Mouse (Mus musculus): ENCODE results near the gene Hdac9. TPM values are rescaled to one million over a fixed set of nuclear protein-coding genes. Genes with fewer than 3 reads are reported as not detected.

Hdac9 gene
- total and polyA plus RNA-seq, 2 experiments, result 0.56 to 1.6 TPM

DNA sequence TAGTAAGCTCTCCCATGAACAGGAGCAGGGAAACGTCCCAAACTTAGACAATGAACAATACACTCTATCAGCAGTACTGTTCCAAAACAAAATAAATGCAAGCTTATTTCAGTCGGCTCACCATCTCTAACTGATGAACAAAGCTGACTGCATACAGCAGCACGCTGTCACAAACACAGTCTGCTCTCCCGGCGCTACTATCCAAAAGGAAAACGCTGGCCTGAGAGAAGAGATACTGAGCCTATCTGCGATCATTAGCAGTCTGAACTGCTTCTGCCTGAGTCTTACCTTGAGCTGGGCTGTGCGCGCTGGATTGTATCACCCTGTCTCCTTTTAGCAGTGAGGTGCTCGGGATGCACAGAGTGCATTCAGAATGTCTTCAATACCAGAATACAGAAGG lies 299.1 kb downstream of the Hdac9 start:
- Histone ChIP-seq H3K79me2 (ENCODE audit: control insufficient read depth, insufficient read depth, low read length) (no peaks in the 10 kb centered on the region), H3K4me3 (ENCODE audit: insufficient read depth, low read depth, low read length) (no peak overlapping the region), H3K27me3 (ENCODE audit: control insufficient read depth, insufficient read depth, low read length) (no peaks in the 10 kb centered on the region; the same call in 1 of the 2 replicates), H3K9ac (ENCODE audit: low read depth, low read length) (no peak overlapping the region), H3K4me1 (ENCODE audit: control insufficient read depth, insufficient read depth, low read length) (no peaks in the 10 kb centered on the region), H3K27ac (replicated peaks; ENCODE audit: insufficient read depth, low read depth, low read length) (no peak overlapping the region), H3K36me3 (ENCODE audit: control insufficient read depth, insufficient read depth, low read length) (no peaks in the 10 kb centered on the region)
- TF ChIP-seq POLR2A (IDR thresholded peaks at IDR 0.05; ENCODE audit: extremely low read depth, insufficient read depth, low read length) (no peak), CTCF (IDR thresholded peaks at IDR 0.05; ENCODE audit: low read depth, low read length) (no peak)
- no peak for DNase-seq (ENCODE audit: extremely low read depth, low read depth, low spot score)
- WGBS, result 78% methylated on average over 10 of the region's 10 CpGs

- TF ChIP-seq POLR2A (IDR thresholded peaks at IDR 0.05; ENCODE audit: extremely low read depth, insufficient read depth, low read length) (no peak), CTCF (IDR thresholded peaks at IDR 0.05; ENCODE audit: low read depth, low read length) (no peak)
- no peak for DNase-seq (ENCODE audit: extremely low read depth, low read depth, low spot score)
- H3K9ac ChIP-seq (ENCODE audit: low read depth, low read length), result no peak overlapping the region
- 79% methylated on average over 5 of the region's 5 CpGs for WGBS
- H3K79me2 ChIP-seq (ENCODE audit: control insufficient read depth, insufficient read depth, low read length), result no peaks in the 10 kb centered on the region
- H3K36me3 ChIP-seq (ENCODE audit: control insufficient read depth, insufficient read depth, low read length), result no peaks in the 10 kb centered on the region
- no peaks in the 10 kb centered on the region; the same call in 1 of the 2 replicates for H3K27me3 ChIP-seq (ENCODE audit: control insufficient read depth, insufficient read depth, low read length)
- H3K27ac ChIP-seq (replicated peaks; ENCODE audit: insufficient read depth, low read depth, low read length), result no peak overlapping the region
- no peak overlapping the region for H3K4me3 ChIP-seq (ENCODE audit: insufficient read depth, low read depth, low read length)
- H3K4me1 ChIP-seq (ENCODE audit: control insufficient read depth, insufficient read depth, low read length), result no peaks in the 10 kb centered on the region
These were observed 302.1 kb downstream of the Hdac9 start for GRCm38 (mm10) chr12:34614796-34615195.

GRCm38 (mm10) chr12:34612511-34612910 lies 304.4 kb downstream of the Hdac9 start:
- H3K4me1 ChIP-seq (ENCODE audit: control insufficient read depth, insufficient read depth, low read length), result no peaks in the 10 kb centered on the region
- H3K4me3 ChIP-seq (ENCODE audit: insufficient read depth, low read depth, low read length), result no peak overlapping the region
- WGBS, result 95% methylated on average over 3 of the region's 3 CpGs
- DNase-seq (ENCODE audit: extremely low read depth, low read depth, low spot score), result no peak
- H3K27me3 ChIP-seq (ENCODE audit: control insufficient read depth, insufficient read depth, low read length), result no peaks in the 10 kb centered on the region; the same call in 1 of the 2 replicates
- no peaks in the 10 kb centered on the region for H3K79me2 ChIP-seq (ENCODE audit: control insufficient read depth, insufficient read depth, low read length)
- no peaks in the 10 kb centered on the region for H3K36me3 ChIP-seq (ENCODE audit: control insufficient read depth, insufficient read depth, low read length)
- TF ChIP-seq CTCF (IDR thresholded peaks at IDR 0.05; ENCODE audit: low read depth, low read length) (no peak), POLR2A (IDR thresholded peaks at IDR 0.05; ENCODE audit: extremely low read depth, insufficient read depth, low read length) (no peak)
- no peak overlapping the region for H3K27ac ChIP-seq (replicated peaks; ENCODE audit: insufficient read depth, low read depth, low read length)
- H3K9ac ChIP-seq (ENCODE audit: low read depth, low read length), result no peak overlapping the region

GRCm38 (mm10) chr12:34604521-34604920 lies 312.4 kb downstream of the Hdac9 start:
- Histone ChIP-seq H3K36me3 (ENCODE audit: control insufficient read depth, insufficient read depth, low read length) (no peaks in the 10 kb centered on the region), H3K4me1 (ENCODE audit: control insufficient read depth, insufficient read depth, low read length) (no peaks in the 10 kb centered on the region), H3K79me2 (ENCODE audit: control insufficient read depth, insufficient read depth, low read length) (no peaks in the 10 kb centered on the region), H3K27ac (replicated peaks; ENCODE audit: insufficient read depth, low read depth, low read length) (no peak overlapping the region), H3K9ac (ENCODE audit: low read depth, low read length) (no peak overlapping the region), H3K27me3 (ENCODE audit: control insufficient read depth, insufficient read depth, low read length) (no peaks in the 10 kb centered on the region; the same call in 1 of the 2 replicates), H3K4me3 (ENCODE audit: insufficient read depth, low read depth, low read length) (no peak overlapping the region)
- DNase-seq (ENCODE audit: extremely low read depth, low read depth, low spot score), result no peak
- 89% methylated on average over 4 of the region's 4 CpGs for WGBS
- TF ChIP-seq POLR2A (IDR thresholded peaks at IDR 0.05; ENCODE audit: extremely low read depth, insufficient read depth, low read length) (no peak), CTCF (IDR thresholded peaks at IDR 0.05; ENCODE audit: low read depth, low read length) (no peak)

- no peak for DNase-seq (ENCODE audit: extremely low read depth, low read depth, low spot score)
- no peak overlapping the region for H3K4me3 ChIP-seq (ENCODE audit: insufficient read depth, low read depth, low read length)
- H3K79me2 ChIP-seq (ENCODE audit: control insufficient read depth, insufficient read depth, low read length), result no peaks in the 10 kb centered on the region
- H3K36me3 ChIP-seq (ENCODE audit: control insufficient read depth, insufficient read depth, low read length), result no peaks in the 10 kb centered on the region
- no peaks in the 10 kb centered on the region for H3K27me3 ChIP-seq (ENCODE audit: control insufficient read depth, insufficient read depth, low read length)
- WGBS, result 83% methylated on average over 10 of the region's 10 CpGs
- no peak overlapping the region for H3K9ac ChIP-seq (ENCODE audit: low read depth, low read length)
- no peak overlapping the region for H3K27ac ChIP-seq (replicated peaks; ENCODE audit: insufficient read depth, low read depth, low read length)
- no peaks in the 10 kb centered on the region for H3K4me1 ChIP-seq (ENCODE audit: control insufficient read depth, insufficient read depth, low read length)
- TF ChIP-seq POLR2A (IDR thresholded peaks at IDR 0.05; ENCODE audit: extremely low read depth, insufficient read depth, low read length) (no peak), CTCF (IDR thresholded peaks at IDR 0.05; ENCODE audit: low read depth, low read length) (no peak)
These were observed 322.6 kb downstream of the Hdac9 start for GRCm38 (mm10) chr12:34594167-34594793.

GRCm38 (mm10) chr12:34587171-34587570 lies 329.7 kb downstream of the Hdac9 start:
- Histone ChIP-seq H3K4me1 (ENCODE audit: control insufficient read depth, insufficient read depth, low read length) (no peaks in the 10 kb centered on the region), H3K4me3 (ENCODE audit: insufficient read depth, low read depth, low read length) (no peak overlapping the region), H3K36me3 (ENCODE audit: control insufficient read depth, insufficient read depth, low read length) (no peaks in the 10 kb centered on the region), H3K27ac (replicated peaks; ENCODE audit: insufficient read depth, low read depth, low read length) (no peak overlapping the region), H3K79me2 (ENCODE audit: control insufficient read depth, insufficient read depth, low read length) (no peaks in the 10 kb centered on the region; the same call in 1 of the 2 replicates), H3K27me3 (ENCODE audit: control insufficient read depth, insufficient read depth, low read length) (no peaks in the 10 kb centered on the region), H3K9ac (ENCODE audit: low read depth, low read length) (no peak overlapping the region)
- no peak for DNase-seq (ENCODE audit: extremely low read depth, low read depth, low spot score)
- 44% methylated on average over 4 of the region's 4 CpGs for WGBS
- TF ChIP-seq POLR2A (IDR thresholded peaks at IDR 0.05; ENCODE audit: extremely low read depth, insufficient read depth, low read length) (no peak), CTCF (IDR thresholded peaks at IDR 0.05; ENCODE audit: low read depth, low read length) (no peak)

Data from liver, adult 2 months (tissue).